Mouse (Mus musculus) heart, postnatal 0 days (tissue): ENCODE results near the gene Ap2a1.

ENCODE experiments used
- CTCF ChIP-seq: IDR thresholded peaks from 2 replicates; pipeline ENCODE4 v1.5.1; 2016; ENCODE audit warnings: antibody characterized with exemption, control low read depth, low read depth
- EP300 ChIP-seq: IDR thresholded peaks from 2 replicates; pipeline ENCODE4 v1.6.1; 2016; ENCODE audit warnings: antibody characterized with exemption, low read depth

GRCm38 (mm10) chr7:44859896-44860295 is 69.4 kb downstream of the Ap2a1 start:
- no peak for TF ChIP-seq CTCF
- TF ChIP-seq EP300 = no peak
